Mouse (Mus musculus) stomach, postnatal 0 days (tissue): Measurements from ENCODE around the gene Hoxd4. TPM values are rescaled to one million over a fixed set of nuclear protein-coding genes. Genes with fewer than 3 reads are reported as not detected.
A peak's percentile ranks its signal among the peaks of the same experiment; 100 is the strongest.

Experiments
- ATAC-seq: fragments of 200-750 bp; cut with Nextera tagmentation; 2 replicates; pipeline ENCODE4 v1.8.0; 2017; ENCODE audit not compliant: low FRiP score, low TSS enrichment
- DNase-seq: peaks from one replicate; pipeline ENCODE4 v3.0.0-alpha.2; 2016; ENCODE audit warnings: low spot score
- H3K27ac ChIP-seq: fragments of 300-500 bp; sonication (generic); replicated peaks from 2 replicates; pipeline ENCODE4 v1.5.1; 2014; ENCODE audit warnings: mild to moderate bottlenecking, control low read depth
- H3K27me3 ChIP-seq: fragments of 300-500 bp; sonication (generic); 2 replicates; pipeline ENCODE4 v1.6.1; 2014; ENCODE audit warnings: low read length; ENCODE audit not compliant: control insufficient read depth, insufficient read depth
- H3K36me3 ChIP-seq: fragments of 300-500 bp; sonication (generic); 2 replicates; pipeline ENCODE4 v1.6.1; 2014; ENCODE audit warnings: low read length, mixed read lengths; ENCODE audit not compliant: control insufficient read depth, insufficient read depth
- H3K4me1 ChIP-seq: fragments of 300-500 bp; sonication (generic); replicated peaks from 2 replicates; pipeline ENCODE4 v1.6.1; 2014; ENCODE audit warnings: antibody characterized with exemption; ENCODE audit not compliant: control insufficient read depth, insufficient read depth
- H3K4me2 ChIP-seq: fragments of 300-500 bp; sonication (generic); replicated peaks from 2 replicates; pipeline ENCODE4 v1.6.1; 2014; ENCODE audit warnings: low read depth, mild to moderate bottlenecking, control low read depth, moderate library complexity
- H3K4me3 ChIP-seq: fragments of 300-500 bp; sonication (generic); 2 replicates; pipeline ENCODE4 v1.5.1; 2014; ENCODE audit warnings: low read depth, low read length, control low read depth
- H3K9ac ChIP-seq: fragments of 300-500 bp; sonication (generic); 2 replicates; pipeline ENCODE4 v1.6.1; 2014; ENCODE audit warnings: mild to moderate bottlenecking, low read length, control low read depth, mixed read lengths
- H3K9me3 ChIP-seq: fragments of 300-500 bp; sonication (generic); 2 replicates; pipeline ENCODE4 v1.6.1; 2016; ENCODE audit warnings: low read length; ENCODE audit not compliant: control insufficient read depth
- CTCF ChIP-seq: IDR thresholded peaks from 2 replicates; pipeline ENCODE4 v1.5.1; 2016; ENCODE audit warnings: antibody characterized with exemption, low read depth, mild to moderate bottlenecking, moderate library complexity
- EP300 ChIP-seq: optimal IDR thresholded peaks from 2 replicates; pipeline ENCODE3; 2016; ENCODE audit warnings: antibody characterized with exemption
- WGBS: fragments of 180-500 bp; shearing (Covaris S2); extraction: QIAGEN DNeasy Blood & Tissue Kit; methylation state at CpG from one replicate; pipeline ENCODE4 v1.1.7; 2014; 5-methylcytosine and 5-hydroxymethylcytosine counted together
- polyA plus RNA-seq: library from polyadenylated mRNA; unstranded; fragments of >200 nt; fragmentation: Nextera tagmentation; extraction: Ambion mirVana; gene quantifications from 2 replicates; pipeline ENCODE4 v1.2.1, GENCODE M21; 2015

Hoxd4 gene
- polyA plus RNA-seq, 1 experiment from 2014 or later = 0.08 TPM

GRCm38 (mm10) chr2:74710929-74711543 is 693 bp upstream of the Hoxd4 start:
- 3% methylated on average over 16 of the region's 16 CpGs for WGBS
- H3K27ac ChIP-seq = no peak overlapping the region
- no peaks in the 10 kb centered on the region for H3K9me3 ChIP-seq
- ATAC-seq (no peak), DNase-seq (no peak)
- no peak overlapping the region; the same call in 1 of the 2 replicates for H3K4me2 ChIP-seq
- H3K27me3 ChIP-seq = peaks cover 37% of the 10 kb centered on the region; the same call in 1 of the 2 replicates
- TF ChIP-seq CTCF (no peak), EP300 (no peak)
- no peak overlapping the region for H3K4me3 ChIP-seq
- no peak overlapping the region for H3K9ac ChIP-seq
- H3K36me3 ChIP-seq = no peaks in the 10 kb centered on the region
- H3K4me1 ChIP-seq = no peaks in the 10 kb centered on the region

DNA sequence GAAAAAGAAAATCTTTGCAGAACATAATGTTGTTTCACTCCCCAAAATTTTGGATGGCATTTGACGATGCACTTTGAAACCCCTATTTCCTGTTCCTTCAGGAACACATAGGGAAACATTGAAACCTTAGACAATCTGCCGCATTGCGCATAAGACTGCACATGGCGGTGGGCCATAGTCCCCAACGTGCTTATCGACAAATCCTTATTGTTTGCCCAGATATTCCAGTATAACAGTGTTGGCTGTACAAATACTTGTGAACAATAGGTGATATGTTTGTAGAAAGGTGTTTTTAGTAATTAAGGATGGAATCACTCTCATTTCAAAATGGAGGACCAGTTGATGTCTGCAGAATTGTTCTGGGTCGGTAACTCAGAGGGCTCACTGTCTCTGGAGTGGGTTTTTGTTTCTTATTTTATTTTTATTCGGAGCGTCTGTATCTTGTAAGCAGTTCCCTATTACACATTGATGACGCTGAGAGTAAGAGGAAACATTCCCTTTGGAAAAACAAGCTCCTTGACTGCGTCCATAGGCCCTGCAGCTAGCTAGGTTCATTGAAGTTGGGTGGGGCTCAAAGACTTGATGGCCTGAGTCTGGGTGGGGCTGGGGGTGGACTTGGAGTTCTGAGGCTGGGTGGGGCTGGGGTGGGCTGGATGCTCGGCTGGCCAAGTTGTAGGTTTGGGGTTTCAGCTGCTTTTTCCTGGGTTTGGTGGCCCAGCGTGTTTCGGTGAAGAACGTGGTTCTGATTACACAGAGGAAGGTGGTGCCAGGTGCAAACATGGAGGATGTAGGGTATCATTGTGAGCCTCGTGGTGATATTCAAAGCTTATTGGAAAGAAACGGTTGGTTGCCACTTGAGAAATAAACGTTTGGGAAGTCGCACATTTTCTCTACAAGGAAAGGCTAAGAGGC is 1.8 kb downstream of the Hoxd4 start:
- TF ChIP-seq EP300 (no peak), CTCF (no peak)
- Histone ChIP-seq H3K9ac (no peak overlapping the region), H3K27me3 (peaks cover 34% of the 10 kb centered on the region; the same call in 1 of the 2 replicates), H3K4me2 (no peak overlapping the region), H3K4me3 (peak overlapping the region; percentile 1; the same call in 1 of the 2 replicates), H3K9me3 (no peaks in the 10 kb centered on the region), H3K27ac (no peak overlapping the region), H3K4me1 (no peaks in the 10 kb centered on the region), H3K36me3 (no peaks in the 10 kb centered on the region)
- DNase-seq (no peak), ATAC-seq (no peak)
- WGBS = 16% methylated on average over 19 of the region's 19 CpGs

DNA sequence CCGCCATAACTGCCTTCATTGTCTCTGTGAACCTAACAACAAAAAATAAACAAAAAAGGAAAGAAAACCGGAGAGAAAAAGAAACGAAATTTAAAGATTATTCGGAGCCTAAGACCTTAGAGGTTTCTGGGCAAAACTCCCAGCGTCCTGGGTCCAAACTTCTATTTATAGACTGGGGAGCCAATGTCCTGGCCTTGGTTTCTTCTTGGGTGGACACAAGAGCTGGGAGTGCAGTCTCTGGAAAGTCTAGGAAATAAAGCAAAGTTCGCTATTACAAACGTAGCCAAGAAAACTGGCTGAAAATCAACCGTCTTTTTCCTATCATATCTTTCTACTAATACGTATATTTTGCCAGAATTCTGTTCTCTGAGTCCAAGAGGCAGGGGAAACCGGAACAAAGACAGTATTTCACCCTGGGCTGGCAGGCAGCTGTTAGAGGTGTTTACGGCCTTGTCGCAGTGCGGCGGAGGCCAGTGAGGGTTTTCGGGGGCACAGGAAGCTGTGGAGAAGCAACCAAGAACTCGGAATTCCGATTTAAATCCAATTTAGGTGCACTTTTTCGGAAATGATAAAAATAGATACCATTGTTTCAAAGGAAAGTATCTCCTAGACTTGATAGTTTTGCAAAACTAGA is 2.5 kb downstream of the Hoxd4 start:
- H3K4me1 ChIP-seq = no peaks in the 10 kb centered on the region
- 16% methylated on average over 18 of the region's 18 CpGs for WGBS
- no peak for DNase-seq
- H3K36me3 ChIP-seq = no peaks in the 10 kb centered on the region
- H3K9me3 ChIP-seq = no peaks in the 10 kb centered on the region
- no peak for ATAC-seq
- no peak overlapping the region for H3K27ac ChIP-seq
- TF ChIP-seq CTCF (no peak), EP300 (no peak)
- H3K4me2 ChIP-seq = no peak overlapping the region
- H3K27me3 ChIP-seq = peaks cover 28% of the 10 kb centered on the region; the same call in 1 of the 2 replicates
- H3K4me3 ChIP-seq = peak overlapping the region; percentile 1; the same call in 1 of the 2 replicates
- H3K9ac ChIP-seq = no peak overlapping the region

- no peak for TF ChIP-seq EP300
- no peak for TF ChIP-seq CTCF
- WGBS = 3% methylated on average over 14 of the region's 14 CpGs
- ATAC-seq (no peak), DNase-seq (no peak)
- H3K36me3 ChIP-seq = no peaks in the 10 kb centered on the region
- H3K9ac ChIP-seq = no peak overlapping the region
- no peaks in the 10 kb centered on the region for H3K4me1 ChIP-seq
- H3K27me3 ChIP-seq = peaks cover 22% of the 10 kb centered on the region; the same call in 1 of the 2 replicates
- H3K4me2 ChIP-seq = no peak overlapping the region
- H3K27ac ChIP-seq = no peak overlapping the region
- no peaks in the 10 kb centered on the region for H3K9me3 ChIP-seq
- no peak overlapping the region for H3K4me3 ChIP-seq
These were observed 3.2 kb downstream of the Hoxd4 start for GRCm38 (mm10) chr2:74714881-74715280.

DNA sequence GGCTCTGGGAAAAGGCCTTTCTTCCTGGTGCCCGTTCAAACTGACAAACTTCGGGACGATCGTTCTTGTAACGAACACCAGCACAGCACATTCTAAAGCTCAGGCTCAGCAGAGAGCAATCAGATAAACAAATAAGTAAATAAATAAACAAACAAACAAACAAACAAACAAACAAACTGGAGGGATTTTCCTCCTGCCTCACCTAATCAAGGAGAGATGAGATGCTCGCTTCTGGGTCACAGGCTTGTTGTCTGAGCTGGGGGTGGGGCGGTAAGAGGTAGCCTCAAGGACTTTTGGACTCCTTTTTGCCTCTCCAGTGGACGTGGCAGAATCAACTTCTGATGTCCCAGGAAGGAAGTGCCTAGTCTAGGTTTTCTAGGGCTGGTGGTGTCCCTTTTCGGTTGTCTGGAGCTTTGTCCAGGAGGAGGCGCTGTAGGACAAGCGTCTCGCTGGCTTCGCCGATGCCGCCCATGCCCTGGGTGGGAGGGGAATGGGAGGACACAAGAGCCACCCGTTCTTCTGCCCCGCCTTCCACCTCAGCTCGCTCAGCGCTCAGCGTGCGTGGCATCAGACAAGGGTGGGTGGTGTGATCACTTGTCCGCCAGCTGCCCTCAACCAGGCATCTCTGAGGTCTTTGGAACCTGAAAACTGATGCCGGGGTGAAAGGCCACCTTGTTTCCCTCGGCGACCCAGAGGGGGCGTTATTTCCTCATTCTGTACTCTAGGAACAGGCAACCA is 3.9 kb downstream of the Hoxd4 start:
- ATAC-seq = peak; percentile 78
- no peak overlapping the region for H3K9ac ChIP-seq
- no peak overlapping the region for H3K4me3 ChIP-seq
- H3K27ac ChIP-seq = no peak overlapping the region
- peak; percentile 85 for DNase-seq
- TF ChIP-seq EP300 (no peak), CTCF (peak; percentile 94)
- H3K9me3 ChIP-seq = no peaks in the 10 kb centered on the region
- WGBS = 4% methylated on average over 26 of the region's 26 CpGs
- H3K27me3 ChIP-seq = peaks cover 17% of the 10 kb centered on the region; the same call in 1 of the 2 replicates
- no peaks in the 10 kb centered on the region for H3K36me3 ChIP-seq
- peak overlapping the region; percentile 48 for H3K4me2 ChIP-seq
- no peaks in the 10 kb centered on the region for H3K4me1 ChIP-seq
